In genomic region chr12:104091303-104091702, GRCm38 (mm10) we compare ENCODE assay signal across 28 mouse cellular contexts. TPM values are rescaled to one million over a fixed set of nuclear protein-coding genes. Genes with fewer than 3 reads are reported as not detected.
"Had no signal": no experiment of that assay in that cellular context is flagged by ENCODE, and none has a peak within 500 bp of the region (broad histone marks: within the 10 kb centered on the region; RNA-seq: fewer than 3 reads in every experiment).

No protein-coding gene starts in this region.

- H3K4me2 ChIP-seq: embryonic facial prominence, embryonic 12.5 days; embryonic facial prominence, embryonic 13.5 days; embryonic facial prominence, embryonic 15.5 days; forebrain, embryonic 12.5 days; forebrain, embryonic 13.5 days; forebrain, embryonic 15.5 days had no signal

- H3K9me3 ChIP-seq: embryonic facial prominence, embryonic 12.5 days; embryonic facial prominence, embryonic 13.5 days; embryonic facial prominence, embryonic 15.5 days; forebrain, embryonic 10.5 days; forebrain, embryonic 13.5 days; forebrain, embryonic 15.5 days had no signal

- DNase-seq: cerebellum, adult 8-10 months; cerebellum, adult 9-11 months; embryo, embryonic 11 days; forebrain, postnatal 0 days; gastrocnemius, adult 2 months; gastrocnemius, postnatal 10 days; gastrocnemius, postnatal 14 days; gastrocnemius, postnatal 25 days; gastrocnemius, postnatal 36 days; heart, adult 11 months; heart, adult 18-20 months; heart, adult 2 months had no signal

- H3K4me3 ChIP-seq: embryonic facial prominence, embryonic 12.5 days; embryonic facial prominence, embryonic 13.5 days; embryonic facial prominence, embryonic 15.5 days; erythroblast, embryonic 14.5 days; forebrain, embryonic 10.5 days; forebrain, embryonic 12.5 days; forebrain, embryonic 13.5 days; forebrain, embryonic 15.5 days; gastrocnemius, adult 2 months; heart, adult 2 months had no signal

- ATAC-seq: forebrain, embryonic 13.5 days; forebrain, embryonic 14.5 days; forebrain, embryonic 15.5 days; forebrain, embryonic 16.5 days; forebrain, postnatal 0 days had no signal

- H3K36me3 ChIP-seq: embryonic facial prominence, embryonic 12.5 days; embryonic facial prominence, embryonic 13.5 days; embryonic facial prominence, embryonic 15.5 days; forebrain, embryonic 10.5 days; forebrain, embryonic 12.5 days; forebrain, embryonic 15.5 days had no signal

- H3K4me1 ChIP-seq: embryonic facial prominence, embryonic 12.5 days; embryonic facial prominence, embryonic 13.5 days; embryonic facial prominence, embryonic 15.5 days; forebrain, embryonic 10.5 days; forebrain, embryonic 12.5 days; forebrain, embryonic 13.5 days; forebrain, embryonic 15.5 days had no signal

- H3K9ac ChIP-seq: embryonic facial prominence, embryonic 12.5 days; embryonic facial prominence, embryonic 13.5 days; embryonic facial prominence, embryonic 15.5 days; forebrain, embryonic 12.5 days; forebrain, embryonic 13.5 days; forebrain, embryonic 15.5 days; forebrain, postnatal 0 days had no signal

- H3K27me3 ChIP-seq: embryonic facial prominence, embryonic 12.5 days; embryonic facial prominence, embryonic 13.5 days; embryonic facial prominence, embryonic 15.5 days; forebrain, embryonic 12.5 days; forebrain, embryonic 13.5 days; forebrain, embryonic 15.5 days had no signal

- H3K27ac ChIP-seq: embryonic facial prominence, embryonic 12.5 days; embryonic facial prominence, embryonic 13.5 days; embryonic facial prominence, embryonic 15.5 days; forebrain, embryonic 10.5 days; forebrain, embryonic 12.5 days; forebrain, embryonic 13.5 days; forebrain, embryonic 15.5 days; gastrocnemius, adult 2 months; heart, adult 2 months had no signal

RNA-seq across cellular contexts. Expression of gene Serpina5, which starts 9.6 kb away (rescaled TPM):
- polyA plus RNA-seq: cerebellum, adult 2 months; cortical plate, adult 2 months; embryonic facial prominence, embryonic 11.5 days; embryonic facial prominence, embryonic 12.5 days; embryonic facial prominence, embryonic 13.5 days; embryonic facial prominence, embryonic 14.5 days; embryonic facial prominence, embryonic 15.5 days; erythroblast, embryonic 14.5 days; forebrain, embryonic 10.5 days; forebrain, embryonic 11.5 days; forebrain, embryonic 12.5 days; forebrain, embryonic 13.5 days; forebrain, embryonic 14.5 days; forebrain, embryonic 15.5 days; forebrain, embryonic 16.5 days; forebrain, postnatal 0 days; frontal cortex, adult 2 months; heart, adult 2 months had no signal

RNA-seq across cellular contexts. Expression of gene Serpina3a, which starts 21.2 kb away (rescaled TPM):
- polyA plus RNA-seq: cerebellum, adult 2 months; cortical plate, adult 2 months; embryonic facial prominence, embryonic 11.5 days; embryonic facial prominence, embryonic 12.5 days; embryonic facial prominence, embryonic 13.5 days; embryonic facial prominence, embryonic 14.5 days; embryonic facial prominence, embryonic 15.5 days; erythroblast, embryonic 14.5 days; forebrain, embryonic 10.5 days; forebrain, embryonic 11.5 days; forebrain, embryonic 12.5 days; forebrain, embryonic 13.5 days; forebrain, embryonic 14.5 days; forebrain, embryonic 15.5 days; forebrain, embryonic 16.5 days; forebrain, postnatal 0 days; frontal cortex, adult 2 months; heart, adult 2 months had no signal

RNA-seq across cellular contexts. Expression of gene Serpina3b, which starts 36.5 kb away (rescaled TPM):
- polyA plus RNA-seq: cerebellum, adult 2 months; cortical plate, adult 2 months; embryonic facial prominence, embryonic 11.5 days; embryonic facial prominence, embryonic 12.5 days; embryonic facial prominence, embryonic 13.5 days; embryonic facial prominence, embryonic 14.5 days; embryonic facial prominence, embryonic 15.5 days; erythroblast, embryonic 14.5 days; forebrain, embryonic 10.5 days; forebrain, embryonic 11.5 days; forebrain, embryonic 12.5 days; forebrain, embryonic 13.5 days; forebrain, embryonic 14.5 days; forebrain, embryonic 15.5 days; forebrain, postnatal 0 days; frontal cortex, adult 2 months had no signal

RNA-seq across cellular contexts. Expression of gene Serpina12, which starts 47.1 kb away (rescaled TPM):
- polyA plus RNA-seq: cortical plate, adult 2 months; embryonic facial prominence, embryonic 11.5 days; embryonic facial prominence, embryonic 12.5 days; embryonic facial prominence, embryonic 13.5 days; embryonic facial prominence, embryonic 14.5 days; erythroblast, embryonic 14.5 days; forebrain, embryonic 10.5 days; forebrain, embryonic 11.5 days; forebrain, embryonic 12.5 days; forebrain, embryonic 13.5 days; forebrain, embryonic 14.5 days; forebrain, embryonic 15.5 days; forebrain, embryonic 16.5 days; forebrain, postnatal 0 days; frontal cortex, adult 2 months; heart, adult 2 months had no signal
